Mouse (Mus musculus): ENCODE measurements around the gene Rerg. TPM values are rescaled to one million over a fixed set of nuclear protein-coding genes. Genes with fewer than 3 reads are reported as not detected.

Rerg gene
- polyA plus RNA-seq, 1 experiment, result not detected

- no peak for TF ChIP-seq CTCF (IDR thresholded peaks at IDR 0.05; ENCODE audit: control insufficient read depth, insufficient read depth, low read length)
- TF ChIP-seq POLR2A (IDR thresholded peaks at IDR 0.05; ENCODE audit: borderline replicate concordance, control insufficient read depth, low read depth, low read length), result no peak
These were observed 94.1 kb downstream of the Rerg start for GRCm38 (mm10) chr6:137076225-137076624.

GRCm38 (mm10) chr6:137072256-137072655 lies 98.0 kb downstream of the Rerg start:
- Histone ChIP-seq H3K4me3 (replicated peaks; ENCODE audit: control insufficient read depth, low read depth, low read length) (no peak overlapping the region), H3K4me1 (ENCODE audit: control insufficient read depth, insufficient read depth, low read length) (no peaks in the 10 kb centered on the region), H3K27ac (ENCODE audit: control insufficient read depth, insufficient read depth, low read depth, low read length, poor library complexity) (no peak overlapping the region)
- 73% methylated on average over 8 of the region's 8 CpGs for WGBS
- no peak for TF ChIP-seq CTCF (IDR thresholded peaks at IDR 0.05; ENCODE audit: control insufficient read depth, insufficient read depth, low read length)

More at GRCm38 (mm10) chr6:137076225-137076624, 94.1 kb downstream of the Rerg start:
- Histone ChIP-seq H3K27ac (ENCODE audit: control insufficient read depth, insufficient read depth, low read depth, low read length, poor library complexity) (no peak overlapping the region), H3K4me1 (ENCODE audit: control insufficient read depth, insufficient read depth, low read length) (no peaks in the 10 kb centered on the region), H3K4me3 (replicated peaks; ENCODE audit: control insufficient read depth, low read depth, low read length) (no peak overlapping the region)
- 78% methylated on average over 6 of the region's 6 CpGs for WGBS

- no peaks in the 10 kb centered on the region for H3K4me1 ChIP-seq (ENCODE audit: control insufficient read depth, insufficient read depth, low read length)
- TF ChIP-seq POLR2A (IDR thresholded peaks at IDR 0.05; ENCODE audit: borderline replicate concordance, control insufficient read depth, low read depth, low read length), result no peak
- no peak for TF ChIP-seq CTCF (IDR thresholded peaks at IDR 0.05; ENCODE audit: control insufficient read depth, insufficient read depth, low read length)
- H3K4me3 ChIP-seq (replicated peaks; ENCODE audit: control insufficient read depth, low read depth, low read length), result no peak overlapping the region
- H3K27ac ChIP-seq (ENCODE audit: control insufficient read depth, insufficient read depth, low read depth, low read length, poor library complexity), result no peak overlapping the region
- 84% methylated on average over 9 of the region's 9 CpGs for WGBS
These were observed 98.8 kb downstream of the Rerg start for GRCm38 (mm10) chr6:137071466-137071865.

GRCm38 (mm10) chr6:137065506-137065905 lies 104.8 kb downstream of the Rerg start:
- 83% methylated on average over 7 of the region's 7 CpGs for WGBS
- Histone ChIP-seq H3K4me1 (ENCODE audit: control insufficient read depth, insufficient read depth, low read length) (no peaks in the 10 kb centered on the region; the same call in 1 of the 2 replicates), H3K27ac (ENCODE audit: control insufficient read depth, insufficient read depth, low read depth, low read length, poor library complexity) (no peak overlapping the region), H3K4me3 (replicated peaks; ENCODE audit: control insufficient read depth, low read depth, low read length) (no peak overlapping the region)
- TF ChIP-seq POLR2A (IDR thresholded peaks at IDR 0.05; ENCODE audit: borderline replicate concordance, control insufficient read depth, low read depth, low read length) (no peak), CTCF (IDR thresholded peaks at IDR 0.05; ENCODE audit: control insufficient read depth, insufficient read depth, low read length) (no peak)

- TF ChIP-seq POLR2A (IDR thresholded peaks at IDR 0.05; ENCODE audit: borderline replicate concordance, control insufficient read depth, low read depth, low read length) (no peak), CTCF (IDR thresholded peaks at IDR 0.05; ENCODE audit: control insufficient read depth, insufficient read depth, low read length) (no peak)
- Histone ChIP-seq H3K4me1 (ENCODE audit: control insufficient read depth, insufficient read depth, low read length) (no peaks in the 10 kb centered on the region; the same call in 1 of the 2 replicates), H3K4me3 (replicated peaks; ENCODE audit: control insufficient read depth, low read depth, low read length) (no peak overlapping the region), H3K27ac (ENCODE audit: control insufficient read depth, insufficient read depth, low read depth, low read length, poor library complexity) (no peak overlapping the region)
- WGBS, result 91% methylated on average over 14 of the region's 14 CpGs
These were observed 105.5 kb downstream of the Rerg start for GRCm38 (mm10) chr6:137064786-137065185.

- 31% methylated on average over 10 of the region's 10 CpGs for WGBS
- no peaks in the 10 kb centered on the region; the same call in 1 of the 2 replicates for H3K4me1 ChIP-seq (ENCODE audit: control insufficient read depth, insufficient read depth, low read length)
- TF ChIP-seq CTCF (IDR thresholded peaks at IDR 0.05; ENCODE audit: control insufficient read depth, insufficient read depth, low read length) (no peak), POLR2A (IDR thresholded peaks at IDR 0.05; ENCODE audit: borderline replicate concordance, control insufficient read depth, low read depth, low read length) (no peak)
- H3K27ac ChIP-seq (ENCODE audit: control insufficient read depth, insufficient read depth, low read depth, low read length, poor library complexity), result no peak overlapping the region
- no peak overlapping the region for H3K4me3 ChIP-seq (replicated peaks; ENCODE audit: control insufficient read depth, low read depth, low read length)
These were observed 106.9 kb downstream of the Rerg start for GRCm38 (mm10) chr6:137063239-137063940.

- 88% methylated on average over 18 of the region's 18 CpGs for WGBS
- Histone ChIP-seq H3K27ac (ENCODE audit: control insufficient read depth, insufficient read depth, low read depth, low read length, poor library complexity) (no peak overlapping the region), H3K4me3 (replicated peaks; ENCODE audit: control insufficient read depth, low read depth, low read length) (no peak overlapping the region), H3K4me1 (ENCODE audit: control insufficient read depth, insufficient read depth, low read length) (no peaks in the 10 kb centered on the region; the same call in 1 of the 2 replicates)
- TF ChIP-seq POLR2A (IDR thresholded peaks at IDR 0.05; ENCODE audit: borderline replicate concordance, control insufficient read depth, low read depth, low read length) (no peak), CTCF (IDR thresholded peaks at IDR 0.05; ENCODE audit: control insufficient read depth, insufficient read depth, low read length) (no peak)
These were observed 108.3 kb downstream of the Rerg start for GRCm38 (mm10) chr6:137061880-137062531.

- WGBS, result 77% methylated on average over 5 of the region's 5 CpGs
- no peak for TF ChIP-seq CTCF (IDR thresholded peaks at IDR 0.05; ENCODE audit: control insufficient read depth, insufficient read depth, low read length)
- no peak for TF ChIP-seq POLR2A (IDR thresholded peaks at IDR 0.05; ENCODE audit: borderline replicate concordance, control insufficient read depth, low read depth, low read length)
- no peak overlapping the region for H3K27ac ChIP-seq (ENCODE audit: control insufficient read depth, insufficient read depth, low read depth, low read length, poor library complexity)
- no peak overlapping the region for H3K4me3 ChIP-seq (replicated peaks; ENCODE audit: control insufficient read depth, low read depth, low read length)
- H3K4me1 ChIP-seq (ENCODE audit: control insufficient read depth, insufficient read depth, low read length), result no peaks in the 10 kb centered on the region; the same call in 1 of the 2 replicates
These were observed 109.7 kb downstream of the Rerg start for GRCm38 (mm10) chr6:137060595-137060994.

Data from bone marrow, adult 2 months (tissue).